Mouse (Mus musculus): Measurements from ENCODE around the gene Nrn1l.

Gene Nrn1l

DNA sequence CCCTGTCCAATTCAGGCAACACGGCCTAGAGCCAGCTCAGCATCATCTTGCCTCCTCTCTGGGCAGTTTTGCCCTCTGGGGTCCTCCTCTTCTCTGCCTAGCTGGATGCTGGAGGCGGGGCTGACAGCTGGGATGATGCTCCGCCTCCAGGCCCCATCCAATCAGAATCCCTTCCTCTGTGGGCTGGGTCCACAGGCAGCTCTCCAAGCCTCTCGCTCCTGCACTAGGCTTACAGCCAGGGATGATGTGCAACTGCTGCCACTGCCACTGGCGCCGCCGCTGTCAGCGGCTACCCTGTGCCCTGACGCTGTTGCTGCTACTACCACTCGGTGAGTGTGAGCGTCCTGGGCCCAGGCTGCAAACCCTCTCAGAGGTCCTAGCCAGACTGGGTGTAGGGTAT lies at the start of gene Nrn1l:
Gene Nrn1l (plus strand): TSS at position 229 of the 400 bp plus-strand sequence.
- peak; percentile 78 for DNase-seq

- DNase-seq = no peak
Measured at GRCm38 (mm10) chr8:105846678-105847077, 46.7 kb upstream of the Nrn1l start.

DNA sequence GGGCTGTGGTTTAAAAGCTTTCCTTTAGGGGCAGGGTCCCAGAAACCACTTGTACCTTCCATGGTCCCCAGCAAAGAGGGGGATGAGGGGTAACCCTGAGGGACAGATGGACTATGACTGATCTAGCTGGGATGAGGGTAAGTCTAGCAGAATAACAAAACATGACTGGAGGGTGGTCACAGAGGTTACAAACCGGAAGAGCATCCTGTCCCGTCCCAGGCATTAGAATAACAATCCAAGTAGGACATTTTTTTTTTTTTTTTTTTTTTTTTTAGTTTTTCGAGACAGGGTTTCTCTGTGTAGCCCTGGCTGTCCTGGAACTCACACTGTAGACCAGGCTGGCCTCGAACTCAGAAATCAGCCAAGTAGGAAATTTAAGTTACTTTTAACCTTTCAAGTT lies 43.4 kb upstream of the Nrn1l start:
- no peak for DNase-seq

GRCm38 (mm10) chr8:105850611-105851010 lies 42.8 kb upstream of the Nrn1l start:
- DNase-seq = no peak

- peak; percentile 88 for DNase-seq
Measured at GRCm38 (mm10) chr8:105851651-105852143, 41.7 kb upstream of the Nrn1l start.

DNA sequence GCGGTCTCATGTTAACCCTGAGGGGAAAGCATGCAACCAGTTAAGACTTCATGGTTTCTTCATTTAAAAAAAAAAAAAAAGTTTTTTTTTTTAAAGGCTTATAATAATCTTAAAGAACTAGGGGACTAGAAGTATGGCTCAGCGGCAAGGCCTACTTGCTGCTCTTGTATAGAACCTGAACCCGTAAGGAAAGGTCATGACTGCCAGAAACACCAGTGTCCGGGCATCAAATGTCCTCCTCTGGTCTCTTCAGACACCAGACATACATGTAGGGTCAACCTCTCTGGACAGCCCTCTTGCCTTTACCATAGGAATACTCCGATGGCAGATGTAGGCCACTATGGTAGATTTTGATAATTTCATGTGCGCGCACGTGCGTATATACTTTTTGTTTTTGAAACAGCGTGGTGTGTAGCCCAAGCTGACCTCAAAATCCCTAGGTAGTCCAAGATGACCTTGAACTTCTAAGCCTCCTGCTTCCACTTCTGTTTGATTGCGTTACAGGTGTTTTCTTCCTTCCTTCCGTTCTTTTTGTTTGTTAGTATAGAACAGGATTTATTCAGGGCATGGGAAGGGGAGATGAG lies 41.1 kb upstream of the Nrn1l start:
- peak; percentile 27 for DNase-seq

GRCm38 (mm10) chr8:105853178-105853577 lies 40.2 kb upstream of the Nrn1l start, which contains the start of gene Cenpt:
TSS of gene Cenpt (minus strand) at chr8:105853278.
- no peak for DNase-seq

GRCm38 (mm10) chr8:105854303-105854702 lies 39.1 kb upstream of the Nrn1l start:
- no peak for DNase-seq

DNA sequence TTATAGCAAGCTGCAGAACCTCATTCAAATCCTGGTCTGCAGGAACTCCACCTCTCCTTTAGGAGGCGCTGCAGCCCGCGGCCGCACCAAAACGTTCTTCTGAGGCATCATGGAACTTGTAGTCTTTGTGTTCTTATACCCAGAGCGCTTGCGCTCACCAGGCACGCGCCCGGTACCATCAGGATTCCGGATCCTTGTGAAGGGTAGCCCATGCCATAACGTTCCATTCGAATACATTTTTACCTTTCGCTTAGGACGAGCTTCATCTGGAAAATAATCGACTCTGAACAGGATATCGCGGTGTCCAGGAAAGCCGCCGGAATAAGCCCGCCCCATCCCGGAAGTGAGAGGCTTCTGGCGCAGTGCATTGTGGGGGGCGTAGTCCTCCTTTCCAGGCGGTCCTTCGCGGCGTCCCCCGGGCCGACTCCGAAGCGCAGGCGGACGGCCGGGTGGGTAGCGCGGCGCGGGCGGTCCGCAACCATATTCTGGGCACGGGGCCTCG lies 38.6 kb upstream of the Nrn1l start, which contains the start of gene Thap11:
Gene Thap11 (plus strand): TSS at position 418 of the 502 bp plus-strand sequence.
- peak; percentile 93 for DNase-seq

DNA sequence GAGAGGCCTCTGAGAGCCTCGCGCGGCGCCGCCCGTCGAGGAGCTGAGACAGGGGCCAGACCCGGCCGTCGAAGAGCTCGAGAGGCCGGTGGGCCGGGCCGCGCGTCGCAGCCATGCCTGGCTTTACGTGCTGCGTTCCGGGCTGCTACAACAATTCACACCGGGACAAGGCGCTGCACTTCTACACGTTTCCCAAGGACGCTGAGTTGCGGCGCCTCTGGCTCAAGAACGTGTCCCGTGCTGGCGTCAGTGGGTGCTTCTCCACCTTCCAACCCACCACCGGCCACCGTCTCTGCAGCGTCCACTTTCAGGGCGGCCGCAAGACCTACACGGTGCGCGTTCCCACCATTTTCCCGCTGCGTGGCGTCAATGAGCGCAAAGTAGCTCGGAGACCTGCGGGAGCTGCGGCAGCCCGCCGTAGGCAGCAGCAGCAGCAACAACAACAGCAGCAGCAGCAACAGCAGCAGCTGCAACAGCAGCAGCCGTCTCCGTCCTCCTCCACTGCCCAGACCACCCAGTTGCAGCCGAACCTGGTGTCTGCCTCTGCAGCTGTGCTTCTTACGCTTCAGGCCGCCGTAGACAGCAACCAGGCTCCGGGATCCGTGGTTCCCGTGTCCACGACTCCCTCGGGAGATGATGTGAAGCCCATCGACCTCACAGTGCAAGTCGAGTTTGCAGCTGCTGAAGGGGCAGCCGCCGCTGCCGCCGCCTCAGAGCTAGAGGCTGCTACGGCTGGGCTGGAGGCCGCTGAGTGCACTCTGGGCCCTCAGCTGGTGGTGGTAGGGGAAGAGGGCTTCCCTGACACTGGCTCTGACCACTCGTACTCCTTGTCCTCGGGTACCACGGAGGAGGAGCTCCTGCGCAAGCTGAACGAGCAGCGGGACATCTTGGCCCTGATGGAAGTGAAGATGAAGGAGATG lies 37.9 kb upstream of the Nrn1l start:
- DNase-seq = peak; percentile 37

DNA sequence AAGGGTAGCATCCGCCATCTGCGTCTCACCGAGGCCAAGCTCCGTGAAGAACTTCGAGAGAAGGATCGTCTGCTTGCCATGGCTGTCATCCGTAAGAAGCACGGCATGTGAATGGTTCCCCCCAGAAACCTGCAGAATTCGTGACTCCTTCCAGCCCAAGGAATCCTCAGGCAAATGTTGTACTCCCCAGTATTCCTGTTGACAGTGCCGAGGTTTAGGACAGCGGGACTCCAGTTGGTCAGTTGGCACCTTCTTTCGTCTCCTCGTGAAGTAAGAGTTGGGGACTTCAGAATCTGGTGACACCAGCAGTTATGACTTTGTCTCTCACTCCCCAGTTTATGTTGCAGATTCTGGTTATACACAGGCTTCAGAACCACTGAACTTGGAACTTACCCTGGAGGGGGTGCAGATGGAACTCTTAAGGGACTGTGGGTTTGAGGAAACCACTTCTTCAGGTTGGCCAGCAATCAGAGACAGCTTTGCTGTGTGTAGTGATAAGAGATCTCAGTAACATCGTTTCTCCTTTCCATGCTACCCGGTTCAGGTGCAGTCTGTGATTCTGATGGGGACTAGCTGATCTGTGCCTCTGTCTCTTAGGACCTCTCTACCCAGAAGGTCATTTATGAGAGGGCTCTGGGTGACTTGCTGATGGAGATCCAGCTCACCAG lies 37.1 kb upstream of the Nrn1l start:
- no peak for DNase-seq

GRCm38 (mm10) chr8:105858495-105858894 lies 34.9 kb upstream of the Nrn1l start:
- no peak for DNase-seq

DNA sequence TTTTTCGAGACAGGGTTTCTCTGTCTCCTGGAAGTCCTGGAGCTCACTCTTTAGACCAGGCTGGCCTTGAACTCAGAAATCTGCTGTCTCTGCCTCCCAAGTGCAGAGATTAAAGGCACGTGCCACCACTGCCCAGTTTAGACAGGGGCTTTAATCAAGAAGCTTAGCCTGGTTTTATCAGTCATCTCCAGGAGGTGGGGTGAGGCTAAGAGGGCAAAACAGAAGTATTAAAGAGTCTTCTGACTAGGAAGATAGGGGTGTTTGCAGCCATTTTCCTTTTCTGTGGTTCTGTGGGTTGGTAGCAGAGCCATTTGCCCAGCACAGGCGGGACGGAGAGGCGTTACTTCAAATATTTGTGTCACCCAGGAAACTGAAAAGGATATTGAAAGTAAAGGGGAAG lies 34.1 kb upstream of the Nrn1l start:
- DNase-seq = no peak

DNA sequence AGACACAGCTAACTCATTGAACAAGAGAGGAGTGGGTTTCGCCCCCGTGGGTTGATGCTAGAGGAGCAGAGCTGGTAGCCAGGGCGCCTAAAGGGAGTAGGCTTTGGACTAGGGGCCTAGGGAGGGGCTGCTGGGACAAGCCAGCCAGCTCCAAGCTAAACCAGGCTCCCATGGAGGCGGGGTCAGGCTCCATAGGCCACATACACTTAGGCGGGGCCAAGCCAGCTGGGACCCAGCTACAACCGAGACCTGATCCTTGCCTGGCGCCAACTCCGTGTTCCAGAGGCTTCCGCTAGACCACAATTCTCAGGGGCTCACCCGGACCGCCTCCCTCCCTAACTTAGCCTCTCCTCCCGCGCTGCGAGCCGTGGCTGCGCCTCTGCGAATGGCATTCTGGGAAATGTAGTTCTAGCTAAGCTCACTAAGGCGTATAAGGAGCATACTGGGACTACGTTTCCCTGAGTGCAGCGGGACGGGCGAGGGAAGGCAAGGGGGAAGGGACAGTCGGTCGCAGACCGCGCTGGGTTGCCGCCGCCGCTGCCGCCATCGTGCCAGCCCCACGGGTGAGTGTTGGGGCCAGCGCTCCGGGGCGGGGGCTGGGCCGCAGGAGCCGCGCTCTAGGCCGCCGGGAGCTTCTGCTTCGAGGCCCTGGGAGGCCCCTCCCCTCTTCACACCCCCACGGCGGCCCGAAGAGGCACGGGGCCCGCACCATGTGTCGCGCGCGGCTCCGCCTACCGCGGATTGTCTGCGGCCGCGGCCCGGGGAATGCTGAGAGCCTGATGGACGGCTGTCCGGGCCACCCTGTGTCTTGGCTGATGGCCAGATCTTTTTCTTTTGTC lies 33.0 kb upstream of the Nrn1l start, which contains the start of gene Nutf2:
Gene Nutf2 (plus strand): TSS at position 438 of the 839 bp plus-strand sequence.
- peak; percentile 98 for DNase-seq

DNA sequence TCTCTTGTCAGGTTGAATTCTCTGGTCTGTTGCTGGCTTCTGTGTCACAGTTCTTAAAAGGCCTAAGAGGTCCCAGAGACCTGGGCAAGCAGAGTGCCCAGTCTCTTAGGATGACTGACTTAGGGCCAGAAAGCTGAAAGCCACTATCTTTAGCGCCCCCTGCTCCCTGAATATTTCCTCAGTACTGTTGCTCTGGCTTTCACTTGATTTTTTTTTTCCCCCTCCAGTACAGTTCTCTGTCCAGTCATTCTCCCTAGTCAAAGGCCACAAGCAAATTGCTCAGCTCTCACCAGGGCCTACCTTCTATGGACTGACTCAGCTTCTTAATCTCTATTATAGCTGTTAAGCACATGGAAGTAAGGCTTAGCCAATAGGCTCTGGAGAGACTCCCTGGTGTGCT lies 31.4 kb upstream of the Nrn1l start:
- DNase-seq = peak; percentile 25

GRCm38 (mm10) chr8:105866364-105867029 lies 26.9 kb upstream of the Nrn1l start:
- DNase-seq = no peak

DNA sequence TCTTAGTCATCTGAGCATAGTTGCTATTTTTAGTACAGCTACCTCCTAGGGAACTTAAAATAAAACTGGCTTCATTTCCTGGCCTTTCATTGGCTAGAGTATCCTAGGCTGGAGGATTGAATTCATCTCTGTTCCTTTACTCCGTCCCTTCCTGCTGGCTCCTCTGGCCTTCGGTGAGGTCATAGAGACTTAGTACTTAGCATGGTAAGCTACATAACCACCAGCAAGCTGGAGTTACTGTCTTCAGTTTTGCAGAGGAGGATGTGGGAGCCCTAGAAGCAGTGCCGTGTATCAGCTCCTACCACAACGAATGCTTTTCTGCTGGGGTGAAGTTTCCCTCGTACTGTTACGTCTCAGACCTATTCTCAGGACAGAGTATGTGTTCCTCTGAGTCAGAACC lies 19.1 kb upstream of the Nrn1l start:
- peak; percentile 44 for DNase-seq

- peak; percentile 87 for DNase-seq
Measured at GRCm38 (mm10) chr8:105880754-105881520, 12.4 kb upstream of the Nrn1l start, which contains the start of gene Edc4. TSS of gene Edc4 (plus strand) at chr8:105880881.

GRCm38 (mm10) chr8:105889756-105890465 lies 3.5 kb upstream of the Nrn1l start:
- no peak for DNase-seq

DNA sequence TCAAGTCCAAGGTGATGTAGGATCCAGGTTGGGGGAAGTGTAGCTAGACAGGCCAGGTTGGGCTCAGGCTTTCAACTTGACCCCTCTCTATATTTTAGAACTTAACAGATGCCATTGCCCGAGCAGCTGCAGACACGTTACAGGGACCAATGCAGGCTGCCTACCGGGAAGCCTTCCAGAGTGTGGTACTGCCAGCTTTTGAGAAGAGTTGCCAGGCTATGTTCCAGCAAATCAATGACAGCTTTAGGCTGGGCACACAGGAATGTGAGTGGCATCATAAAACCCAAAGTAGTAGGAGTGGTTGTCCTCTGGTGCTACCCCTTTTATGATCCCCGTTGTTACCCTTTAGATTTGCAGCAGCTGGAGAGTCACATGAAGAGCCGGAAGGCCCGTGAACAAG lies 2.5 kb upstream of the Nrn1l start:
- DNase-seq = no peak
